In genomic region chr11:120491317-120492023, GRCm38 (mm10) we compare ENCODE assay signal across 8 mouse cellular contexts. TPM values are rescaled to one million over a fixed set of nuclear protein-coding genes. Genes with fewer than 3 reads are reported as not detected.
DNase-seq lines count a peak whose midpoint lies in the region; ATAC-seq and TF ChIP-seq lines count a peak whose summit lies in the region.

Gene Slc25a10, plus strand, starts transcription at chr11:120491840.

- peak within 1 kb of the TSS; percentile 96 for H3K4me3 ChIP-seq in E14TG2a.4 (replicated peaks; ENCODE audit: low read length)
- peak within 1 kb of the TSS; percentile 92 for H3K4me3 ChIP-seq in forebrain, embryonic 11.5 days (ENCODE audit: low read depth, low read length)
- peak within 1 kb of the TSS; percentile 78 for H3K4me3 ChIP-seq in heart, embryonic 15.5 days
- H3K4me3 ChIP-seq in liver, embryonic 12.5 days, result peak within 1 kb of the TSS; percentile 83
- H3K4me3 ChIP-seq in stomach, embryonic 14.5 days (ENCODE audit: low read depth, low read length), result peak within 1 kb of the TSS; percentile 91

- no peak for TF ChIP-seq CTCF in E14TG2a.4 (conservative IDR thresholded peaks at IDR 0.05; ENCODE audit: low read length)

- H3K9ac ChIP-seq in forebrain, embryonic 11.5 days (ENCODE audit: low read length), result peak within 1 kb of the TSS; percentile 79
- peak within 1 kb of the TSS; percentile 89 for H3K9ac ChIP-seq in heart, embryonic 15.5 days
- H3K9ac ChIP-seq in liver, embryonic 12.5 days, result peak within 1 kb of the TSS; percentile 87
- peak within 1 kb of the TSS; percentile 78 for H3K9ac ChIP-seq in stomach, embryonic 14.5 days (replicated peaks; ENCODE audit: low read depth, low read length)

- H3K36me3 ChIP-seq in E14TG2a.4 (ENCODE audit: insufficient read depth, low read length), result peaks cover 74% of the 10 kb centered on the region
- peaks cover 11% of the 10 kb centered on the region; the same call in 1 of the 2 replicates for H3K36me3 ChIP-seq in forebrain, embryonic 11.5 days (ENCODE audit: control insufficient read depth, insufficient read depth, low read length)
- H3K36me3 ChIP-seq in heart, embryonic 15.5 days, result peaks cover 48% of the 10 kb centered on the region
- H3K36me3 ChIP-seq in liver, embryonic 12.5 days, result peaks cover 63% of the 10 kb centered on the region
- H3K36me3 ChIP-seq in stomach, embryonic 14.5 days (ENCODE audit: control insufficient read depth, insufficient read depth, low read length), result peaks cover 55% of the 10 kb centered on the region

- H3K4me1 ChIP-seq in E14TG2a.4 (replicated peaks; ENCODE audit: low read depth, low read length), result peaks cover 68% of the 10 kb centered on the region
- H3K4me1 ChIP-seq in forebrain, embryonic 11.5 days (replicated peaks; ENCODE audit: control insufficient read depth, insufficient read depth, low read length), result peaks cover 20% of the 10 kb centered on the region
- H3K4me1 ChIP-seq in heart, embryonic 15.5 days (replicated peaks), result peaks cover 37% of the 10 kb centered on the region
- peaks cover 73% of the 10 kb centered on the region for H3K4me1 ChIP-seq in liver, embryonic 12.5 days
- H3K4me1 ChIP-seq in stomach, embryonic 14.5 days (ENCODE audit: control insufficient read depth, insufficient read depth, low read length), result peaks cover 22% of the 10 kb centered on the region

- H3K9me3 ChIP-seq in E14TG2a.4 (ENCODE audit: low read length), result no peaks in the 10 kb centered on the region
- H3K9me3 ChIP-seq in forebrain, embryonic 11.5 days (ENCODE audit: control insufficient read depth, low read length), result no peaks in the 10 kb centered on the region
- no peaks in the 10 kb centered on the region for H3K9me3 ChIP-seq in heart, embryonic 15.5 days (replicated peaks)
- H3K9me3 ChIP-seq in liver, embryonic 12.5 days (replicated peaks), result no peaks in the 10 kb centered on the region
- H3K9me3 ChIP-seq in stomach, embryonic 14.5 days (ENCODE audit: control insufficient read depth, low read depth, low read length), result no peaks in the 10 kb centered on the region

- peak within 1 kb of the TSS; percentile 65; the same call in 1 of the 2 replicates for H3K27ac ChIP-seq in forebrain, embryonic 11.5 days (ENCODE audit: low read depth, low read length)
- peak within 1 kb of the TSS; percentile 85 for H3K27ac ChIP-seq in heart, embryonic 15.5 days
- H3K27ac ChIP-seq in liver, embryonic 12.5 days, result peak within 1 kb of the TSS; percentile 94
- peak within 1 kb of the TSS; percentile 83 for H3K27ac ChIP-seq in stomach, embryonic 14.5 days (ENCODE audit: low read length)

- DNase-seq in c-Kit-positive CD71-positive TER-119-negative erythroid progenitor cells, embryonic 14.5 days (ENCODE audit: low read depth), result peak; percentile 78
- peak; percentile 93 for DNase-seq in forebrain, embryonic 11.5 days (ENCODE audit: low spot score)
- peak; percentile 96 for DNase-seq in kidney, postnatal 14 days
- DNase-seq in natural killer cell, adult 2 months (ENCODE audit: low spot score in 2 of 2), result peak; percentile 64 to 69

- WGBS in forebrain, embryonic 11.5 days, result under 1% methylated on average over 35 of the region's 35 CpGs
- under 1% methylated on average over 35 of the region's 35 CpGs for WGBS in heart, embryonic 15.5 days
- WGBS in liver, embryonic 12.5 days (ENCODE audit: insufficient replicate concordance), result under 1% methylated on average over 35 of the region's 35 CpGs
- under 1% methylated on average over 35 of the region's 35 CpGs for WGBS in stomach, embryonic 14.5 days

- peak; percentile 90 for ATAC-seq in forebrain, embryonic 11.5 days (replicated peaks; ENCODE audit: low FRiP score)
- ATAC-seq in heart, embryonic 15.5 days (replicated peaks; ENCODE audit: insufficient number of reproducible peaks, insufficient read depth, low FRiP score, low read depth), result peak; percentile 84
- ATAC-seq in liver, embryonic 12.5 days, result peak; percentile 87
- peak; percentile 88 for ATAC-seq in stomach, embryonic 14.5 days (ENCODE audit: insufficient number of reproducible peaks, insufficient read depth, low FRiP score, low read depth)

- no peaks in the 10 kb centered on the region for H3K27me3 ChIP-seq in E14TG2a.4 (ENCODE audit: insufficient read depth, low read length)
- no peaks in the 10 kb centered on the region for H3K27me3 ChIP-seq in forebrain, embryonic 11.5 days (ENCODE audit: control insufficient read depth, insufficient read depth, low read length)
- H3K27me3 ChIP-seq in heart, embryonic 15.5 days, result no peaks in the 10 kb centered on the region
- H3K27me3 ChIP-seq in liver, embryonic 12.5 days (replicated peaks), result no peaks in the 10 kb centered on the region
- H3K27me3 ChIP-seq in stomach, embryonic 14.5 days (ENCODE audit: control insufficient read depth, insufficient read depth, low read length), result no peaks in the 10 kb centered on the region

- H3K4me2 ChIP-seq in forebrain, embryonic 11.5 days (ENCODE audit: low read depth, low read length, severe bottlenecking), result peak within 1 kb of the TSS; percentile 74
- peak within 1 kb of the TSS; percentile 97 for H3K4me2 ChIP-seq in heart, embryonic 15.5 days
- peak within 1 kb of the TSS; percentile 97 for H3K4me2 ChIP-seq in liver, embryonic 12.5 days
- peak within 1 kb of the TSS; percentile 91 for H3K4me2 ChIP-seq in stomach, embryonic 14.5 days (replicated peaks; ENCODE audit: low read depth, low read length)

RNA-seq across cellular contexts. Expression of gene Slc25a10, which starts in this region (rescaled TPM):
- polyA plus RNA-seq in forebrain, embryonic 11.5 days (2014; fragmentation: Nextera tagmentation; extraction: Ambion mirVana), result 50.9 and 57.5 TPM in 2 replicates
- 32.1 and 45.0 TPM in 2 replicates for polyA plus RNA-seq in heart, embryonic 15.5 days (2015; fragmentation: Nextera tagmentation; extraction: Ambion mirVana)
- polyA plus RNA-seq in liver, embryonic 12.5 days (2016; fragmentation: Nextera tagmentation; extraction: Ambion mirVana), result 47.0 and 54.9 TPM in 2 replicates
- polyA plus RNA-seq in stomach, embryonic 14.5 days (2014; fragmentation: Nextera tagmentation; extraction: Ambion mirVana), result 66.5 and 75.1 TPM in 2 replicates

Comparison
In these comparisons a context has a peak if more than half of its experiments do, and no peak if none do; other contexts are left out.
1. Peak in every context shown above with its lines: DNase-seq, ATAC-seq, H3K4me3 ChIP-seq and H3K27ac ChIP-seq.